Mouse (Mus musculus): ENCODE measurements around the gene Rbm34.
"Not testable (repeated sequence)": the region's sequence is repeated elsewhere in the genome, so short reads cannot be mapped to it uniquely, and the experiment has no call there.

Gene Rbm34

DNA sequence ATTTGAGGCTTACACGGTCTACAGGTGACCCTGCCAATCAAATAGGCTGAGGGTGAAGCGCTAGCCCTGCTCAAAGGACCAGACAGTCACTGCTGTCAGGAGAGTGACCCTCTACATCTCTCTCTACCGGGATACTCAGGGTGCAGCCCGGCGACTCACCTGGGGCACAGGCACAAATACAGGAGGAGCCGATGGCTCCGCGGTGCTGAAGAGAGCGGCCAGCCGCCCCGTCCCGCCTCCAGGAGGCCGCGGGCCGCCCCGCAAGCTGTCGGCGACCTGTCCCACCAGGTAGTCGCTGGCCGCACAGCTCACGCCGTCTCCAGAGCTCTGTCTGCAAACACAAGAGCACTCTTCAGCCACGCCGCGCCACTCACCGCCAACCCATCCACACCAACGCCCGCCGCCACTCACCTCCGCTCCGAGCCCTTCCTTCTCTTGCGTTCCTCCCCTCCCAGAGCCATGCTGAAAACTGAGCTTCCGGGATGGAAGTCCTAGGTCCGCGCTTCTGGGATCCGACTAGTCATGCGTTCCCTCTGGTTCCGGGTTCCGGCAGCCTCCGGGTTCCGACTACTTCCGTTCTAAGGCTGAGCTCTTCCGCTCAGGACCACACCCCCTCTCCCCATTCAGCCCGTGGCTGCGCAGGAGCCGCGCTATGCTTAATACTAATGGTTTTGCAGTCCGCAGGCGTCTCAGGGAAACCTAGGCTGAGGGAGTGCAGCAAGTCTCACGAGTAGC lies at the start of gene Rbm34:
Gene Rbm34 (minus strand): TSS at position 493 of the 735 bp plus-strand sequence.
- DNase-seq, result peak; percentile 90

GRCm38 (mm10) chr8:127011668-127012067 lies 40.8 kb upstream of the Rbm34 start:
- DNase-seq, result no peak

DNA sequence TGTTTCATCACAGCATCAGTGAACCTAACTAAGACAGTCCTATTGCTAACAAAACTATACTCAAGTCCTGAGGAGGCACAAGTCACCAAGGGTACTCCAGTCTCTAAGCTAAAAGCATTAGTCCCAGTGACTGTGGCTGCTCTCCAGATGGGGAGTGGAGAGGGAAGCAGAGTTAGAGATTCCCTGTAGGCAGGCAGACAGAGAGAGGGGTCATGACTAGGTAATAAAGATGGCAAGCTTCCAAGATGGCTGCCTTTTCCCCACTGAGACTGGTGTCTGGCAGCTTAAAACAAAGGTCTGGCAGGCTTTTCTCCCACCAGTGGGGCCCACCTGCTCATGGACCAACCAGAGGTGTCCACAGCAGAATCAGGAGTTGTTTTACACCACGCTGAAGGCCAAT lies 23.6 kb upstream of the Rbm34 start:
- DNase-seq, result no peak

DNA sequence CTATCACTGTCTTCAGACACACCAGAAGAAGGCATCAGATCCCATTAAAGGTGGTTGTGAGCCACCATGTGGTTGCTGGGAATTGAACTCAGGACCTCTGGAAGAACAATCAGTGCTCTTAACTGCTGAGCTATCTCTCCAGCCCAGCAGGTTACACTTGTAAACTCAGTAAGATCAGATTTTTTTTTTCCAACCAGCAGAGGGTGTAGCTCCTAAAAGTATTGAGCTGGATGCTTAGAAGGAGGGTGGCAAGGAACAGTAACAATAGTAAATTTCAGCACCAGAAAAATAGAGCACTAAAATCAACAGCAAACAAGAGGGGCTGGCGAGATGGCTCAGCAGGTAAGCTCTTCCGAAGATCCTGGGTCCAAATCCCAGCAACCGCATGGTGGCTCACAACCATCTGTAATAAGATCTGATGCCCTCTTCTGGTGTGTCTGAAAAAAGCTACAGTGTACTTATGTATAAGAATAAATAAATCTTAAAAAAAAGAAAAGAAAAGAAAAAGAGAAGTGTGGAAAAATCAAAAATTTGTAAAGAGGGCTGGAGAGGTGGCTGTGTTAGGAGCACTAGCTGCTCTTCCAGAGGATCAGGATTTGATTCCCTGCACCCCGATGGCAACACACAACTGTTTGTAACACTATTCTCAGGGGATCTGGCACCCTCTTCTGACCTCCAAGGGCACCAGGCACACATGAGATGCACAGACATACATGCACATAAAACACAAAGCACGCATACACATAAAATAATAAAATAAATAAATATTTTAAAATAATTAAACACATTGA lies 18.7 kb upstream of the Rbm34 start:
- DNase-seq, result no peak

GRCm38 (mm10) chr8:126988346-126989006 lies 17.6 kb upstream of the Rbm34 start:
- no peak for DNase-seq

DNA sequence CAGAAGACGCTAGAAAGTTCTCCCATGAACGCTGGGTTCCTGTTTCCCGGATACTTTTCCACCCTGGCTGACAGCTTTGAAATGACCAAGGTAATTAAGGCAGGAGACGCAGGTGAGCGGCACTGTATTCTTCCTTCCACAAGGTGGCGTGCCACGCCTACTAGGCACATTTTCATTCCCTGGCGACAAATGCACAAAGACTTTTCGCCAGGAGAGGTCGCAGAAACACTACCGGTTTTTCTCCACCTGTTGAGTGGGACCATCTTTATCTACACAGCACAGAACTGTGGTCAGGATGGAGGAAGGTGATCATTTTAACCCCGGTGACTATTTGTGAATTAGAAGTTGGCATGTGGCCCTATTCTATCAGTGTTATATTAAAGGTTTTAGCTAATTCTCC lies 15.6 kb upstream of the Rbm34 start:
- peak; percentile 67 for DNase-seq

GRCm38 (mm10) chr8:126980046-126980445 lies 9.2 kb upstream of the Rbm34 start:
- no peak for DNase-seq

DNA sequence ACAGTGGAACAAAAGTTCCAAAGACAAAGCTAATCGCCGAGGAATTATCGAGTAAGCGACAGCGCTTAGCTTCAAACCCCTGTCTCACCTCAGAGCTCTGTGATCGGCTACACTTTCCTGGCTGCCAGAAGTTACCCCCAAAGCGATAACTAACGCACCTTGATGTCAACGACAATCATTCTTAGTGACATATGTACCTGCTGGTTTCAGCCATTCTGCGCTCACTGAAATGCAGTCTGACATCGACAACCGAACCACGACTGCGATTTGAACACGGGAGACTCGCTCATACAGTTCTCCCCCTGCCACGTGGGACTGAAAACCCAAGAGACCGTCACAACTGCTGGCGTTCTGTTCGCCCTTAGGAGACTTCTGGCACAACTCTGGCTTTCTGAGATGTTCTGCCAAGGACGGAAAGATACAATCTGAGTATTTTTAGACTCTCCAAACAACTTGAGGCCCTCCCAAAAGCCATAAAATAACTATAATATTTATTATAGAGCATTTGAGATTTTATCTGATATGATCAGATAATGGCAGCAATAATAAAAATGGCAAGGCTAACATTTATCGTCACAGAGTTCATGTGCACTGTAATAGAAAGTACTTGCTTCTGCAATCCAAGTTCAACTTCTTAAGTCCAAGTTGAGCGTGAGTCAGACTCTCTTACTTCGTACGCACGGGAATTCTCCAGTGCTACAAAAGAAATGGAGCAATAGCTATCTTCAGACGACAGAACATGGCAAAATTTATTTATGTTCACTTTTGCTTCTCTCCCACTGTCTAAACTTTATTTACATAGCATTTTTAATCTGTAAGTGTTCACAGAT lies 8.4 kb upstream of the Rbm34 start:
- DNase-seq, result no peak

DNA sequence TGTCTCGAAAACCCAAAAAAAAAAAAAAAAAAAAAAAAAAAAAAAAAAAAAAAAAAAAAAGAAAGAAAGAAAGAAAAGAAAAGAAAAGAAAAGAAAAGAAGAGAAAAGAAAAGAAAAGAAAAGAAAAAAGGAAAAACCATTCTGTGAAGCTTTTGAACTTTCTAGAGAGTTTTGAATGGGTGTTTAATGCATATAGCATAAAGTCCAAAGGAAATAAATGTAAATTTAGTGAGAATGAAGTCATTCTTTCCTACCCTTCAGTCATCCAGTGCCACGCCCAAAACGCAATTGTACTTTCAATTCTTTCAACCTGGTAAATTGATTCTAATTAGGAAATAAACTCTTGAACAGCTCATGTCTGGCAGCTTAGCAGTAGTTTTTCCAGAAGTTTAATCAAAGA lies 7.7 kb upstream of the Rbm34 start:
- not testable (repeated sequence) for DNase-seq

GRCm38 (mm10) chr8:126978028-126978427 lies 7.2 kb upstream of the Rbm34 start:
- DNase-seq, result no peak

GRCm38 (mm10) chr8:126976608-126977348 lies 5.9 kb upstream of the Rbm34 start:
- no peak for DNase-seq

DNA sequence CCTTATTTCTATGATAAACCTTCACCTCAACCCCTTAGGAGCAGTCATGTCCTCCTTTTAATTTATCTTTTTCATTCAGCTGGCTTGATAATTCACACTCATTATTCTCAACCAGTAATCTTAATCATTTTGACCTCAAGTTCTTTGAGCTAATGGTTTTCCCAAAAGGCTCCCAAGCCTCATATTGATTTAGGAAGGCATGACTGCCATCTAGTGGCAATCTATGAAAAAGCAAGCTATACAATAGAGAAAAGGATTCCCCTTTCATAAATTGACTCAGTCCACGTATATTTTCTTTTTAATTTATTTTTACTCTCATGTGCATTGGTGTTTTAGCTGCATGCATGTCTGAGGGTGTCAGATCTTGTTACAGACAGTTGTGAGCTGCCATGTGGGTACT lies 4.8 kb upstream of the Rbm34 start:
- no peak for DNase-seq

GRCm38 (mm10) chr8:126974511-126974910 lies 3.6 kb upstream of the Rbm34 start:
- no peak for DNase-seq

GRCm38 (mm10) chr8:126973686-126974265 lies 2.9 kb upstream of the Rbm34 start:
- DNase-seq, result no peak

DNA sequence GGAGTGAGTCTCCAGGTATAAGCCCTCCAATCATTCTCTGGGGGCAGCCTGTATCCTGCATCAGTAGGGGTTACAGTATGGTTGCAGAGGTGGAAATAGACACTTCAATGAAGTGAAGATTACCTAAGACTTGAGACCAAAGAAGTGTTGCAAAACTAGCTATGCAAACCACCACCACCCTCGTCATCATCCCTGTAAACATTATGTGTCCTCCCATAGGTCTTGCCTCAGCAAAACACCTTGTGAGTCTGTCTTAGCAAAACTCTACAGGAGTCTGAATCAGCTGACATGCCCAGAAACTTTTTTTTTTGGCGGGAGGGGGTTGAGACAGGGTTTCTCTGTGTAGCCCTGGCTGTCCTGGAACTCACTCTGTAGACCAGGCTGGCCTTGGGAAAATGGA lies 1.8 kb upstream of the Rbm34 start:
- DNase-seq, result no peak

DNA sequence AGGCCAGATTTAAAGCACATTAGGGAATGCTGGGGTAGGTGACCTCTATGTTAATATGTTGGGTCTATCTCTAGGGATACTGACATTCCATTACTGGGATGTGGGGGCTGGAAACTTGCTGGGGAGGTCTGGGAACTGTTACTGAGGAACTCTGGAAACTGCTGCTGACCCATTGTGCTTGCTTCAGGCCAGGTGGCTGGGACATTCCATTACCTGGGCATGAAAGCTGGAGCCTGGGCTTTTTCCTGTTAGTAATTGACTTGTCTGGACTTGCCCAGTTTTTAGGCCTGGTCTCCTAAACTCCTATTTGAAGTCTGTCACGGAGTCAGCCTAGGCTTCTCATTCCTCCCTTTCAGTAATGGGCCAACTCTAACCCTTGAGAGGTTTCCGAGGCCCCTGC lies 1.2 kb upstream of the Rbm34 start:
- DNase-seq, result no peak

DNA sequence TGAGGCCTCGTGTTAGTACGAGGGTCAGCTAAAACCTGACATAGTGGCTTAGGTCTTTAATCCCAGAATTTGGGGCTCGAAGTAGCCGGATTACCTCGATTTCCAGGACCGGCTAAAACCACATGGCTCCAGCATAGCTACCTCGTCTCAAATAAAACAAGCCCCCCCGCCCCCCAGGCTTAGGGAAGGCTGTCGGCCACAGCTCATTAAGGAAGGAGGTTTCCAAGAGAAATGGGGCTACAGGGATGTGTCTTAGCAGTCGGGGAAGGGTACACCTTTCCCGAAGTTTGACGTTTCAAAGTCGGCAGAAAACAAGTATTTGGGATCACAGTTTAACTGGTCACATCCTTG lies 418 bp upstream of the Rbm34 start:
- DNase-seq, result no peak

- no peak for DNase-seq
Observed at GRCm38 (mm10) chr8:126969546-126969945, 1.3 kb downstream of the Rbm34 start.

DNA sequence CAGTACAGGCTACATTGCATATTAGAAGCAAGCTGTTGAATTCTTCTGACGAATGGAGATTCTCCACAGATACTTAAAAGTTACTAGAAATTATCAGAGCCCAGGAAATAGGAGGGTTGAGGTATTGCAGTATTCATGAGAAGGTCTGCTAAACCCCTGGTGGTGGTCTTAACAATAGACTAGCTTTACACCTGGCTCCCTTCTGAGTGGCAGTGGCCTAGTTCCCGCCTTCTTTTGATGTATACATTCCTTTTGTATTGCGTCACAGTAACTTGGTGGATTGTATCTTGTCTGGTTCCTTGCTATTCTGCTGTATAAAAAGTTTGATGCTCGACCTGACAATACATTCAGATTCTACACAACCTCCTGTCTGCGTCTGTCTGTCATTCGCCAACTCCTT lies 2.8 kb downstream of the Rbm34 start:
- no peak for DNase-seq

- no peak for DNase-seq
Observed at GRCm38 (mm10) chr8:126965246-126965645, 5.6 kb downstream of the Rbm34 start.

GRCm38 (mm10) chr8:126962871-126963270 lies 8.0 kb downstream of the Rbm34 start:
- DNase-seq, result no peak

DNA sequence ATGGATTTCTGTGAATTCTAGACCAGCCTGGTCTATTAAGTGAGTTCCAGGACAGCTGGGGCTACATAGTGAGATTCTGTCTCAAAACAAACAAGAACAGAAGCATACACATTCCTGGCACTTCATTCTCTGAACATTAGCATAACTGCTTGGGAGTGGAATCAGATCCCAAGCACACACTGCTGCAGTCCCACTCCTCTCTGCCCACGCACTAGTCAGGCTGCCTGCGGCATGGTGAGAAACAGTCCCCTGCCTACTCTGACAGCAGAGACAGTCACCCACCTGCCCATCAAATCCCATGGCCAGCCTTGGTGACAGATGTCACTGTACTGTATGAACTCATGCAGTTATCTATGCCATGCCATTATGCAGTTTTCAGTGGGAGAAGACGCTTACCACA lies 9.4 kb downstream of the Rbm34 start:
- peak; percentile 31 for DNase-seq

All from right cerebral cortex, postnatal 25 days (tissue).